Mouse (Mus musculus) embryonic fibroblast, embryonic 13.5 days (primary cell): Measurements from ENCODE around the gene Snorc. TPM values are rescaled to one million over a fixed set of nuclear protein-coding genes. Genes with fewer than 3 reads are reported as not detected.

Experiments used
- H3K27ac ChIP-seq: 2 replicates; pipeline ENCODE4 v1.5.1; 2012; ENCODE audit warnings: low read length, control low read depth, inconsistent platforms; ENCODE audit not compliant: insufficient read depth
- H3K4me1 ChIP-seq: 2 replicates; pipeline ENCODE4 v1.6.1; 2011; ENCODE audit warnings: low read length; ENCODE audit not compliant: control insufficient read depth, insufficient read depth
- H3K4me3 ChIP-seq: 2 replicates; pipeline ENCODE4 v1.5.1; 2011; ENCODE audit warnings: mild to moderate bottlenecking, control low read depth, low read length; ENCODE audit not compliant: insufficient read depth
- CTCF ChIP-seq: IDR thresholded peaks from 2 replicates; pipeline ENCODE4 v1.5.1; 2011; ENCODE audit warnings: mild to moderate bottlenecking, control low read depth, low read length, moderate library complexity, borderline replicate concordance; ENCODE audit not compliant: insufficient read depth
- POLR2A ChIP-seq: IDR thresholded peaks from 2 replicates; pipeline ENCODE4 v1.6.1; 2011; ENCODE audit warnings: low read depth, mild to moderate bottlenecking, control low read depth, low read length, moderate library complexity
- polyA plus RNA-seq: library from polyadenylated mRNA; stranded (reverse); fragments of >200 nt; gene quantifications from 2 replicates; pipeline ENCODE4 v1.2.4, GENCODE M21; 2011; ENCODE audit warnings: low read depth; ENCODE audit not compliant: missing spikeins, insufficient read length

Gene Snorc
- polyA plus RNA-seq, 1 experiment = not detected

- no peak overlapping the region for H3K4me3 ChIP-seq
- H3K4me1 ChIP-seq = no peaks in the 10 kb centered on the region
- TF ChIP-seq CTCF (no peak), POLR2A (no peak)
- H3K27ac ChIP-seq = no peak overlapping the region
Observed at GRCm38 (mm10) chr1:87471914-87472313, 1.8 kb downstream of the Snorc start.

DNA sequence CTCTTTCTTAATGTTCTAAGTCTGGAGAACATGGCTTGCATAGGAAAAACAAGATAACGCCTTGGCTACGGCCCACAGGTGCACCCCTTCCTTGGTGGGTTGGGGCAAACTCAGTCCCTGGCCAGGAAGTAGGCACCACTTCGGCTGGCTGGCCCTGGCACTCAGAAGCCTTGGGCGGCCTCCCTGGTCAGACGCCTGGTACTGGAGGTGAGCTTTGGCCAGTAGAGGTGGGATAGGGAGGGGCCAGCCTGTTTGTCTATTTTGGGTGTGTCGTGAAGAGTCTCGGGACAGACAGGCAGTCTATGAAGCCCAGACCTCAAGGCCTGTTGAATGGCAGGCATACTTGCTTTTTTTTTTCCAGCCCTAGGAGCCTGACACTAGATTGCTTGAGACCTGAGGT is 2.5 kb downstream of the Snorc start:
- H3K27ac ChIP-seq = no peak overlapping the region
- H3K4me1 ChIP-seq = no peaks in the 10 kb centered on the region
- H3K4me3 ChIP-seq = no peak overlapping the region
- TF ChIP-seq POLR2A (no peak), CTCF (no peak)

DNA sequence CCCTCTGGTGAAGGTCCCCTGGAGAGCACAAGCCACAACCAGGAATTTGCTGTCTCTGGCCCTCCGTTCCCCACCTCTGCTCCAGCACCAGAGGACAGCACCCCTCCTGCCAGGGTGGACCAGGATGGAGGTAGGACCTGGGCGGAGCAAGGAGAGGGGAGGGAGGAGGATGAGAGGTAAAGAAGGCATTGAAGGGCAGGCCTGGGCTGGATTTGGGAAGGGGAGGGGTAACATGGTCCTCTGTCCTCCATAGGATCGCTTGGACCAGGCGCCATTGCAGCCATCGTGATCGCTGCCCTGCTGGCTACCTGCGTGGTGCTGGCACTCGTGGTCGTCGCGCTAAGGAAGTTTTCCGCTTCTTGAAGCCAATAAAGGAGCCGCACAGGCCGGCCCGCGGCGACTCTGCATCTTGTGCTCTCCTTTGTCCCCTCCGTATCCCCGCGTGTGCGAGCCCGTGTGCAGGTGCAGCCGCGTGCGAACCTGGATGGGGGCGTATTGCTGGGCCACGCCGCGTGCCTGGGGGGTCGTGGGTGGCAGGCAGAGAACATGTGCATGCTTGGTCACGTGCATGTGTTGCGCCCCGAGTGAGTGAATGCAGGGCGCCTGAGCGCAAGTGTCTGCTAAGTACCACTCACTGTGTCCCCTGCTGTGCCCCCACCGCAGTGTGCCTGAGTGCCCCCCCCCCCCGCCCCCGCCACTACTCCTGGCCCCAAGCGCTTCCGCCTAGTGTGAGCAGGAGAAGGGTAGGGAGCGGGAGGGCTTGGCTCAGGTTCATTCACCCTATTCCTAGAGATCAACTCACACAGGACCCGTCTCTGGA is 5.2 kb downstream of the Snorc start:
- TF ChIP-seq CTCF = no peak
- TF ChIP-seq POLR2A = no peak
- Histone ChIP-seq H3K4me1 (no peaks in the 10 kb centered on the region), H3K4me3 (no peak overlapping the region), H3K27ac (no peak overlapping the region)

GRCm38 (mm10) chr1:87482546-87482945 is 12.5 kb downstream of the Snorc start:
- Histone ChIP-seq H3K27ac (no peak overlapping the region), H3K4me1 (peaks cover 14% of the 10 kb centered on the region), H3K4me3 (no peak overlapping the region)
- TF ChIP-seq POLR2A (no peak), CTCF (no peak)

DNA sequence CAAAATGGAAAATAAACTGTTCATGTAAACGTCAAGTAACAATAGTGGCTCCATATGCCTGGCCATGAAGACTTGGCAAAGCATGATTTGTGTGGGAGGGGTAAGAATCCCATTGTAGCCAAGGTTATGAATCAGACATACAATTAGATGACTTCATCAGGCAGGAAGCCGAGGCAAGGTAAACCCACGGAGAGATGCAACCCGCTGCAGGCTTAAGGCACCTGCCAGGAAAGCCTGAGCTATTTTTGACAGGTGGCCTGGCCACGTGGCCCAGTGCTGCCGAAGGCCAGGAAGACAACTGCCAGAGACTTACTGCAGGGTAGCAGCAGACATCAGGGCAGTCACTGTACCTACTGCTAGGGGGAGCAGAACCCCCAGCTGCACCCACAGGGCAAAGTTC is 16.3 kb downstream of the Snorc start:
- Histone ChIP-seq H3K27ac (no peak overlapping the region), H3K4me3 (no peak overlapping the region), H3K4me1 (peaks cover 14% of the 10 kb centered on the region)
- TF ChIP-seq CTCF = no peak
- no peak for TF ChIP-seq POLR2A

GRCm38 (mm10) chr1:87492285-87492684 is 22.2 kb downstream of the Snorc start:
- TF ChIP-seq CTCF = no peak
- no peak for TF ChIP-seq POLR2A
- no peak overlapping the region for H3K4me3 ChIP-seq
- H3K27ac ChIP-seq = no peak overlapping the region
- H3K4me1 ChIP-seq = peaks cover 9% of the 10 kb centered on the region; the same call in 1 of the 2 replicates

DNA sequence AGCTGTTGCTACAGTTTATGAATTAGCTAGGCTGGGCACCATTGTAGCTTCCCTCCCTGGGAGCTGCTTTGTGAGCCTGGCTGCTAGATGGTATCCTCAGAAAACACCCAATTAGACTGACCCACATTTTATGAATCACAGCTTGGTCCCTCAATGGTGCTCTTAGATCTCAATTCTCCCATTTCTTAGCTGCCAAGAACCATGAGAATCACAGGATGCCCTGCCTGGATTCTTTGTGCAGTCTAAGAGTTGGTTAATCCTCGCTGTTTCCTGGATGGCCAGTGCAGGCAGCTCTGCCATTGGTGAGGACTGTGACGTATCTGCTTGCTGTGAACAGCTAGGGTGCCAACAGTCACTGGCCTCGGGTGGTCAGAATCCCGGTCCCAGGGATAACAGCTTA is 23.5 kb downstream of the Snorc start:
- Histone ChIP-seq H3K27ac (no peak overlapping the region), H3K4me3 (no peak overlapping the region), H3K4me1 (peaks cover 9% of the 10 kb centered on the region; the same call in 1 of the 2 replicates)
- TF ChIP-seq POLR2A (no peak), CTCF (no peak)

- H3K4me1 ChIP-seq = no peaks in the 10 kb centered on the region
- no peak for TF ChIP-seq POLR2A
- no peak for TF ChIP-seq CTCF
Observed at GRCm38 (mm10) chr1:87505524-87505923, 35.5 kb downstream of the Snorc start.

GRCm38 (mm10) chr1:87507857-87508256 is 37.8 kb downstream of the Snorc start:
- Histone ChIP-seq H3K4me3 (no peak overlapping the region), H3K4me1 (no peaks in the 10 kb centered on the region), H3K27ac (no peak overlapping the region)
- TF ChIP-seq POLR2A (no peak), CTCF (no peak)

More at GRCm38 (mm10) chr1:87505524-87505923, 35.5 kb downstream of the Snorc start:
- Histone ChIP-seq H3K27ac (no peak overlapping the region), H3K4me3 (no peak overlapping the region)
